Mouse (Mus musculus) cortical plate, adult 2 months (tissue): ENCODE measurements at regions not wholly inside any gene's neighbourhood (a gene's known extent, or its start where the extent isn't known, plus 50 kb on each side); places are given as distances from the start of the nearest gene placed in this dataset.

ENCODE experiments used
- CTCF ChIP-seq: fragments of 200-500 bp; IDR thresholded peaks from 2 replicates; pipeline ENCODE4 v1.5.1; 2011; ENCODE audit warnings: mild to moderate bottlenecking, control low read depth, low read length; ENCODE audit not compliant: insufficient read depth; ENCODE audit errors: extremely low read depth
- POLR2A ChIP-seq: fragments of 200-500 bp; IDR thresholded peaks from 2 replicates; pipeline ENCODE4 v1.6.1; 2011; ENCODE audit warnings: mild to moderate bottlenecking, low read length, control low read depth; ENCODE audit not compliant: insufficient read depth; ENCODE audit errors: extremely low read depth

DNA sequence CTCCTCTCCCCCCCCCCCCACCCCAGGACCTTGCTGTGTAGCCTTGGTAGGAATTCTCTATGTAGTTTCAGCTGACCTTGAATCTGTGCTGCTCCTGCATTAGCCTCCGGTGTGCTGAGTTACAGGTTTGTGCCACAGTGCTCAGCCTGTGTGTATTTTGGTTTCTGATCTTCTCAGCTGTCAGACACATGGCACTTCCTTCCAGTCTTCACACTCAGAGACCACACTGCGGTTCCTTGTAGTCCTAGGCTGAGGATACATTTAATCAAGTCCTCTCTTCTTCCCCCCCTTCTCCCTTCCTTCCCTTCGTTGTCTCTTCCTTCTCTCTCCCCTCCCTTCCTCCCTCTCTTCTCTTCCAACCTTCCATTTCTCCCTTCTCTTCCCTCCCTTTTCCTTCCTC lies 77.7 kb upstream of the Fbxo11 start:
- TF ChIP-seq CTCF, result no peak
- no peak for TF ChIP-seq POLR2A
